Mouse (Mus musculus) bone marrow macrophage, adult 2 months (primary cell): ENCODE data around the gene Ebf1.

ENCODE experiments used
- CTCF ChIP-seq: IDR thresholded peaks from 2 replicates; pipeline ENCODE4 v1.5.1; 2012; ENCODE audit warnings: low read depth, mild to moderate bottlenecking, low read length, moderate library complexity
- POLR2A ChIP-seq: IDR thresholded peaks from 2 replicates; pipeline ENCODE4 v1.6.1; 2012; ENCODE audit warnings: mild to moderate bottlenecking, low read depth, low read length, borderline replicate concordance

DNA sequence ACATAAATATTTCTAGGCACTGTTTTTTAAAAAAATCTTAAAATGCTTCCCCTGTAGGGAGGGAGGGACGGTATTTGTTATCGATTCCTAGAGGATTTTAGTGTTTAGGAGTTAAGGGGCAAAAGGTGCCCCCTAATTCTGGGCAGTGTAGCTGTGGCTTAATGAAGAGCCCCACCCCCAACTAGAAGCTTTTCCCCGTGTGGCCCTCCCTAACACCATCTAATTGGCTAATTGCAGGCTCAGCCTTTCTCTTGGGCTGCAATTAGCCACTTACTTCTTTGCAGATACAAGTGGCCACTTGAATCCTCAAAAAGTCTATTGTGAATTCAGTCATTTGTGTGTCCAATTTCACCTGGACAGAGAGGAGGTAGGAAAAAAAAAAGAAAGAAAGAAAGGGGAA lies 175.7 kb downstream of the Ebf1 start:
- TF ChIP-seq CTCF (no peak), POLR2A (no peak)
